Mouse (Mus musculus): ENCODE data around the gene Alcam. TPM values are rescaled to one million over a fixed set of nuclear protein-coding genes. Genes with fewer than 3 reads are reported as not detected.

Gene Alcam
- total RNA-seq, 2 experiments from 2014 or later = 0.17 to 4.4 TPM

GRCm38 (mm10) chr16:52443635-52444505, 10.0 kb downstream of the Alcam start:
- no peak for ATAC-seq (replicated peaks; ENCODE audit: low FRiP score, low TSS enrichment, poor library complexity, severe bottlenecking)

- ATAC-seq (replicated peaks; ENCODE audit: low FRiP score, low TSS enrichment, poor library complexity, severe bottlenecking) = no peak
These were observed 10.8 kb downstream of the Alcam start for GRCm38 (mm10) chr16:52443055-52443454.

- ATAC-seq (replicated peaks; ENCODE audit: low FRiP score, low TSS enrichment, poor library complexity, severe bottlenecking) = no peak
These were observed 14.3 kb downstream of the Alcam start for GRCm38 (mm10) chr16:52439600-52439999.

GRCm38 (mm10) chr16:52439007-52439406, 14.9 kb downstream of the Alcam start:
- no peak for ATAC-seq (replicated peaks; ENCODE audit: low FRiP score, low TSS enrichment, poor library complexity, severe bottlenecking)

GRCm38 (mm10) chr16:52438216-52438904, 15.5 kb downstream of the Alcam start:
- no peak for ATAC-seq (replicated peaks; ENCODE audit: low FRiP score, low TSS enrichment, poor library complexity, severe bottlenecking)

- no peak for ATAC-seq (replicated peaks; ENCODE audit: low FRiP score, low TSS enrichment, poor library complexity, severe bottlenecking)
These were observed 20.7 kb downstream of the Alcam start for GRCm38 (mm10) chr16:52433189-52433588.

- no peak for ATAC-seq (replicated peaks; ENCODE audit: low FRiP score, low TSS enrichment, poor library complexity, severe bottlenecking)
These were observed 21.8 kb downstream of the Alcam start for GRCm38 (mm10) chr16:52432072-52432471.

- no peak for ATAC-seq (replicated peaks; ENCODE audit: low FRiP score, low TSS enrichment, poor library complexity, severe bottlenecking)
These were observed 22.3 kb downstream of the Alcam start for GRCm38 (mm10) chr16:52431590-52431989.

GRCm38 (mm10) chr16:52430073-52430472, 23.8 kb downstream of the Alcam start:
- no peak for ATAC-seq (replicated peaks; ENCODE audit: low FRiP score, low TSS enrichment, poor library complexity, severe bottlenecking)

GRCm38 (mm10) chr16:52429661-52430060, 24.2 kb downstream of the Alcam start:
- ATAC-seq (replicated peaks; ENCODE audit: low FRiP score, low TSS enrichment, poor library complexity, severe bottlenecking) = no peak

GRCm38 (mm10) chr16:52428505-52428904, 25.4 kb downstream of the Alcam start:
- ATAC-seq (replicated peaks; ENCODE audit: low FRiP score, low TSS enrichment, poor library complexity, severe bottlenecking) = no peak

GRCm38 (mm10) chr16:52418568-52419158, 35.2 kb downstream of the Alcam start:
- ATAC-seq (replicated peaks; ENCODE audit: low FRiP score, low TSS enrichment, poor library complexity, severe bottlenecking) = no peak

- ATAC-seq (replicated peaks; ENCODE audit: low FRiP score, low TSS enrichment, poor library complexity, severe bottlenecking) = no peak
These were observed 35.9 kb downstream of the Alcam start for GRCm38 (mm10) chr16:52417982-52418381.

GRCm38 (mm10) chr16:52417146-52417545, 36.7 kb downstream of the Alcam start:
- no peak for ATAC-seq (replicated peaks; ENCODE audit: low FRiP score, low TSS enrichment, poor library complexity, severe bottlenecking)

- ATAC-seq (replicated peaks; ENCODE audit: low FRiP score, low TSS enrichment, poor library complexity, severe bottlenecking) = no peak
These were observed 40.2 kb downstream of the Alcam start for GRCm38 (mm10) chr16:52413714-52414113.

GRCm38 (mm10) chr16:52406072-52406471, 47.8 kb downstream of the Alcam start:
- no peak for ATAC-seq (replicated peaks; ENCODE audit: low FRiP score, low TSS enrichment, poor library complexity, severe bottlenecking)

GRCm38 (mm10) chr16:52405272-52405671, 48.6 kb downstream of the Alcam start:
- ATAC-seq (replicated peaks; ENCODE audit: low FRiP score, low TSS enrichment, poor library complexity, severe bottlenecking) = no peak

- ATAC-seq (replicated peaks; ENCODE audit: low FRiP score, low TSS enrichment, poor library complexity, severe bottlenecking) = no peak
These were observed 54.8 kb downstream of the Alcam start for GRCm38 (mm10) chr16:52399112-52399511.

- no peak for ATAC-seq (replicated peaks; ENCODE audit: low FRiP score, low TSS enrichment, poor library complexity, severe bottlenecking)
These were observed 67.0 kb downstream of the Alcam start for GRCm38 (mm10) chr16:52386781-52387300.
